Mouse (Mus musculus) urinary bladder, adult 18-20 months (tissue): Measurements from ENCODE around the gene Ap1ar.

Source experiments
- DNase-seq, 2 experiments: peaks; one replicate each; pipeline ENCODE4 v3.0.0; 2022; ENCODE audit warnings: low spot score in 2 of 2, mixed read lengths in 2 of 2

Gene Ap1ar

GRCm38 (mm10) chr3:127841926-127842325, 4.6 kb upstream of the Ap1ar start:
- DNase-seq, result no peak

GRCm38 (mm10) chr3:127837972-127838644, 785 bp upstream of the Ap1ar start:
- no peak for DNase-seq

- DNase-seq, result no peak
Observed at GRCm38 (mm10) chr3:127836798-127837153, 547 bp downstream of the Ap1ar start.

- DNase-seq, result no peak
Observed at GRCm38 (mm10) chr3:127835594-127835993, 1.7 kb downstream of the Ap1ar start.

GRCm38 (mm10) chr3:127834040-127834439, 3.3 kb downstream of the Ap1ar start:
- no peak for DNase-seq

GRCm38 (mm10) chr3:127831079-127831478, 6.2 kb downstream of the Ap1ar start:
- no peak for DNase-seq

- no peak for DNase-seq
Observed at GRCm38 (mm10) chr3:127830183-127830582, 7.1 kb downstream of the Ap1ar start.

- DNase-seq, result no peak
Observed at GRCm38 (mm10) chr3:127827123-127827522, 10.2 kb downstream of the Ap1ar start.

GRCm38 (mm10) chr3:127826503-127826902, 10.8 kb downstream of the Ap1ar start:
- no peak for DNase-seq

- no peak for DNase-seq
Observed at GRCm38 (mm10) chr3:127823886-127824863, 13.1 kb downstream of the Ap1ar start.

- DNase-seq, result no peak
Observed at GRCm38 (mm10) chr3:127821209-127821608, 16.1 kb downstream of the Ap1ar start.

- DNase-seq, result no peak
Observed at GRCm38 (mm10) chr3:127820400-127820799, 16.9 kb downstream of the Ap1ar start.

GRCm38 (mm10) chr3:127818694-127819663, 18.3 kb downstream of the Ap1ar start:
- no peak for DNase-seq

- DNase-seq, result no peak
Observed at GRCm38 (mm10) chr3:127817120-127817683, 20.1 kb downstream of the Ap1ar start.

GRCm38 (mm10) chr3:127809103-127809502, 28.2 kb downstream of the Ap1ar start:
- no peak for DNase-seq

GRCm38 (mm10) chr3:127807846-127808245, 29.5 kb downstream of the Ap1ar start:
- no peak for DNase-seq

- no peak for DNase-seq
Observed at GRCm38 (mm10) chr3:127805991-127806390, 31.3 kb downstream of the Ap1ar start.

GRCm38 (mm10) chr3:127805071-127805470, 32.3 kb downstream of the Ap1ar start:
- DNase-seq, result no peak

- no peak for DNase-seq
Observed at GRCm38 (mm10) chr3:127804439-127804838, 32.9 kb downstream of the Ap1ar start.

GRCm38 (mm10) chr3:127802814-127803213, 34.5 kb downstream of the Ap1ar start:
- no peak for DNase-seq

GRCm38 (mm10) chr3:127801162-127801561, 36.2 kb downstream of the Ap1ar start:
- no peak for DNase-seq
